Mouse (Mus musculus): ENCODE measurements around the gene Gm29564. TPM values are rescaled to one million over a fixed set of nuclear protein-coding genes. Genes with fewer than 3 reads are reported as not detected.
"Not testable (repeated sequence)": the region's sequence is repeated elsewhere in the genome, so short reads cannot be mapped to it uniquely, and the experiment has no call there.

Gene Gm29564
- not detected in 2 replicates for polyA plus RNA-seq (2014; fragmentation: Nextera tagmentation; extraction: Ambion mirVana)

- H3K4me3 ChIP-seq (ENCODE audit: low read depth, low read length); H3K4me1 ChIP-seq (ENCODE audit: control insufficient read depth, insufficient read depth, low read length); H3K27ac ChIP-seq (ENCODE audit: low read depth, low read length); ATAC-seq (ENCODE audit: insufficient read depth, low FRiP score, low TSS enrichment); H3K27me3 ChIP-seq (ENCODE audit: control insufficient read depth, insufficient read depth, low read length); H3K9me3 ChIP-seq (ENCODE audit: control insufficient read depth, low read length); H3K36me3 ChIP-seq (ENCODE audit: control insufficient read depth, insufficient read depth, low read length); H3K4me2 ChIP-seq (ENCODE audit: low read depth); H3K9ac ChIP-seq (ENCODE audit: low read length); DNase-seq (ENCODE audit: low spot score): not testable (repeated sequence)
- no CpG with 5 or more reads among the region's 6 CpGs for WGBS
Observed at GRCm38 (mm10) chrY:78212693-78213092, at the start of gene Gm29564. TSS of gene Gm29564 (plus strand) at chrY:78212993.

Other genes starting within 250 kb of the Gm29564 start
- gene Gm20867, start 249.8 kb upstream of the Gm29564 start, polyA plus RNA-seq (2014; fragmentation: Nextera tagmentation; extraction: Ambion mirVana): not detected in 2 replicates

All from neural tube, embryonic 11.5 days (tissue).